Mouse (Mus musculus): ENCODE measurements at regions not wholly inside any gene's neighbourhood (a gene's known extent, or its start where the extent isn't known, plus 50 kb on each side); places are given as distances from the start of the nearest gene placed in this dataset.

GRCm38 (mm10) chr1:88760643-88761042, 58.6 kb upstream of the Arl4c start:
- no peak for TF ChIP-seq CTCF (IDR thresholded peaks at IDR 0.05; ENCODE audit: control insufficient read depth, insufficient read depth, insufficient read length)
- TF ChIP-seq FOSL1 (IDR thresholded peaks at IDR 0.05; ENCODE audit: insufficient read depth, low read length, poor library complexity, severe bottlenecking) = no peak

All from C2C12 (cell line).